Mouse (Mus musculus) lung, adult 2 months (tissue): ENCODE results near the gene Dnah10. TPM values are rescaled to one million over a fixed set of nuclear protein-coding genes. Genes with fewer than 3 reads are reported as not detected.

Source experiments
- DNase-seq: peaks from one replicate; pipeline ENCODE4 v3.0.0; 2022
- H3K4me1 ChIP-seq: fragments of 200-500 bp; 2 replicates; pipeline ENCODE4 v1.6.1; 2011; ENCODE audit warnings: low read length; ENCODE audit not compliant: control insufficient read depth, insufficient read depth
- H3K4me3 ChIP-seq: fragments of 200-500 bp; replicated peaks from 2 replicates; pipeline ENCODE3; 2011; ENCODE audit warnings: low read depth, mild to moderate bottlenecking, control low read depth, low read length; ENCODE audit errors: extremely low read depth
- CTCF ChIP-seq: fragments of 200-500 bp; IDR thresholded peaks from 2 replicates; pipeline ENCODE4 v1.5.1; 2011; ENCODE audit warnings: mild to moderate bottlenecking, low read length, control low read depth; ENCODE audit not compliant: insufficient read depth
- POLR2A ChIP-seq: fragments of 200-500 bp; IDR thresholded peaks from 2 replicates; pipeline ENCODE4 v1.6.1; 2011; ENCODE audit warnings: low read depth, mild to moderate bottlenecking, control low read depth, low read length, borderline replicate concordance; ENCODE audit errors: extremely low read depth
- WGBS: fragments of 180-500 bp; shearing (Covaris S2); methylation state at CpG from one replicate; pipeline ENCODE4 v1.1.7; 2018; 5-methylcytosine and 5-hydroxymethylcytosine counted together
- polyA plus RNA-seq: library from polyadenylated mRNA; depleted of rRNA; stranded (reverse); fragments of >200 nt; gene quantifications from 2 replicates; pipeline ENCODE4 v1.2.3, GENCODE M21; 2012

The Dnah10 gene
- polyA plus RNA-seq, 1 experiment: 6.5 TPM

GRCm38 (mm10) chr5:124809708-124810366 is 85.0 kb downstream of the Dnah10 start:
- DNase-seq: peak; percentile 14
- no peak overlapping the region for H3K4me3 ChIP-seq
- WGBS: 57% methylated on average over 4 of the region's 4 CpGs
- no peaks in the 10 kb centered on the region for H3K4me1 ChIP-seq
- TF ChIP-seq CTCF (no peak), POLR2A (no peak)

DNA sequence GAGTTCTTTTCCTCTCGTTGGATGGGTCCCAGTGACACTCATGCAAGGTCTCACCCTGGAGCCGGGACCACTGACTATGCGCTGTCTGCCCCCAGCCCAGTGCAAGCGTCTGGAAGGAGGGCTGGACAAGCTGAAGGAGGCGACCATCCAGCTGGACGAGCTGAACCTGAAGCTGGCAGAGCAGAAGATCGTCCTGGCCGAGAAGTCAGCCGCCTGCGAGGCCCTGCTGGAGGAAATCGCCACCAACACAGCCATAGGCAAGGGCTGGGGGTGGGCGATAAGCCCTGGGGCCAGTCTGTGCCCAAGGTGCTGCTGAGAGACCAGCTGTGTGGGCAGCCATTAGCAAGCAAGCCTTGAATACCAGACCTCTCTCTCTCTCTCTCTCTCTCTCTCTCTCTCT is 87.6 kb downstream of the Dnah10 start:
- no peak for TF ChIP-seq POLR2A
- no peak for TF ChIP-seq CTCF
- 77% methylated on average over 12 of the region's 12 CpGs for WGBS
- no peak for DNase-seq
- Histone ChIP-seq H3K4me3 (no peak overlapping the region), H3K4me1 (no peaks in the 10 kb centered on the region)

GRCm38 (mm10) chr5:124814797-124815196 is 89.9 kb downstream of the Dnah10 start:
- DNase-seq: no peak
- WGBS: 45% methylated on average over 5 of the region's 5 CpGs
- TF ChIP-seq CTCF: no peak
- no peak for TF ChIP-seq POLR2A
- Histone ChIP-seq H3K4me3 (no peak overlapping the region), H3K4me1 (no peaks in the 10 kb centered on the region)

- no peak for DNase-seq
- TF ChIP-seq POLR2A (no peak), CTCF (no peak)
- Histone ChIP-seq H3K4me3 (no peak overlapping the region), H3K4me1 (no peaks in the 10 kb centered on the region)
- 69% methylated on average over 15 of the region's 15 CpGs for WGBS
These were observed 92.2 kb downstream of the Dnah10 start for GRCm38 (mm10) chr5:124817050-124817449.

DNA sequence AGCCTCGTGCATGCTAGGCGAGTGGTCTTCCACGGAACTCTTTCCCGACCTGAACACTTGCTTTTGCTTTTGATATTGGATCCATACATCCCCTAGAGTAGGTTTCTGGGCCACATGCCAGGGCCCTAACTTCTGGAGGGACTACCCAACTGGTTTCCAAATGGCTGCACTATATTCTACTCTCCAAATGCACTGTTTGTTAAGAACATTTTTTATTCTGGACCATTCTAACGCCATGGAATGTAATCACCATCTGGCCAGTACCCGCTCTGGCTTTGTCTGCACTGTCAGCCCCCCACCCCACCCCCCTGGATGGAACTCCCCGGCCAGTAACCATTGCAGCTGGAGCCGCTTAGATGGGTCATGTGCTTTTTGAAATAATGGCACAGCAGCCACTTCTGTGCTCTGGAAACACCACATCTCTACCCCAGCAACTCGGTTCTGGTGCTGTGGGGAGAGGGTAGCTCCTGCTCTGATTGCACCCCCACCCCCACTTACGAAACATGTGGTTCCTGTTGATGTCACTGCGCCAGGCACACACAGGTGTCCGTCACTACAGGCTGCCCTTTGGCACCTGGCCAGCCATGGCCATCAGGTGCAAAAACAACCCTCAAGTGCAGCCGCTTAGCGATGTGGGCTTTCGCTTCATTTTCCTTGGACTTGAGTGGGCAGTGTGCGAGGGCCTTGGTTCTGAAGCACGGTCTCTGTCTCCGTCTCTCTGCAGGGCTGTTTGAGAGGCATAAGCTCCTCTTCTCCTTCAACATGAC is 97.4 kb downstream of the Dnah10 start:
- 66% methylated on average over 18 of the region's 18 CpGs for WGBS
- TF ChIP-seq CTCF (no peak), POLR2A (no peak)
- DNase-seq: no peak
- H3K4me3 ChIP-seq: no peak overlapping the region
- no peaks in the 10 kb centered on the region for H3K4me1 ChIP-seq

DNA sequence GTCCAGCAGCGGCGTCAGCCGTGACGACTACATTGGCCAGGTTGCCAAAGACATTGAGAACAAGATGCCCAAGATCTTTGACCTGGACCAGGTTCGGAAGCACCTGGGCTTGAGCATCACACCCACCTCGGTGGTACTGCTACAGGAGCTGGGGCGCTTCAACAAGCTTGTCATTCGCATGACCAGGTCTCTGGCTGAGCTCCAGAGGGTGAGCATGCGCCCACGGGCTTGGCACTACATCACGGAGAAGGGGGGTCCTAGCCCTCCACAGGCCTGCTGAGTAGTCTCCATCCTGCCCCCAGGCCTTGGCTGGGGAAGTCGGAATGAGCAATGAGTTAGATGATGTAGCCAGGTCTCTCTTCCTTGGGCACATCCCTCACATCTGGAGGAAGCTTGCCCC is 105.4 kb downstream of the Dnah10 start:
- Histone ChIP-seq H3K4me1 (no peaks in the 10 kb centered on the region), H3K4me3 (no peak overlapping the region)
- no peak for DNase-seq
- 90% methylated on average over 12 of the region's 12 CpGs for whole genome bisulfite sequencing
- no peak for TF ChIP-seq CTCF
- no peak for TF ChIP-seq POLR2A

DNA sequence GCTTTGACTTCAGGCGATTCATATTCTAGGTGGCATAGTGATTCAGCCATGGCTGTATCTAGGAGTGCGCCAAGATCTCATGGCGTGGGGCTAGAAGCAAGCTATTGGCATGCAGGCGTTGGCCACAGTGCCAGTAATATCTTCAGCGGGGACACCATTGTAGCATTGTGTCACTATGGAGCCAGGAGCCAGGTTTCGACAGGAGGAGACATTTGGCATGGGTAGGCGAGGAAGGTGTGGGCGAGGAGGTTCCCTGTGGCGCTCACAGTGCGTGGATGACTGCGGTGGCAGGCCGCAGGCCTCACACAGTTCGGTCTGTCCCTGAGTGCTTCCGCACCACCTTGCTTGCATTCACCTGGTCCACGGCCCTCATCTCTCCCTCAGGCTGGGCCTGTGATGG is 110.3 kb downstream of the Dnah10 start:
- WGBS: 96% methylated on average over 15 of the region's 15 CpGs
- no peak for DNase-seq
- Histone ChIP-seq H3K4me1 (no peaks in the 10 kb centered on the region), H3K4me3 (no peak overlapping the region)
- TF ChIP-seq POLR2A: no peak
- no peak for TF ChIP-seq CTCF

GRCm38 (mm10) chr5:124836075-124836474 is 111.2 kb downstream of the Dnah10 start:
- TF ChIP-seq CTCF: no peak
- TF ChIP-seq POLR2A: no peak
- DNase-seq: no peak
- Histone ChIP-seq H3K4me3 (no peak overlapping the region), H3K4me1 (no peaks in the 10 kb centered on the region)
- WGBS: 85% methylated on average over 10 of the region's 10 CpGs

DNA sequence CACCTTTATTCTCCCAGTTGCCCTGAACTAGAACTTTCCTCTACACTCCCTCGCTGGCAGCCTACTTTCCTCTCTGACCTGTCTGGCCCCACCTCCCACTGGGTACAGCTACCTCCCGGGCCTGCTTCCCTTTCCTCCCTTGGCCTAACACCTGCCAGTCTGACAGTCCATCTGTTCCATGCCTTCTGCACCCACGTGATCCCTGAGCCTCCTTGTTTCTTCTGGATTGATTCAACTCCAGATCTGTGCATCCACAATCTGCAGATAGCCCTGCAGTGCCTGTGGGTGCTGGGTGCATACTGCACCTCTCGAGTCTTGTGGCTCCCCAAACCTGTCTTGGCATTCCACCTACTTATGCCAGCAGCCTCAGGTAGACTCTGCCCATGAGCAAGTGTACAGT is 111.7 kb downstream of the Dnah10 start:
- TF ChIP-seq POLR2A (no peak), CTCF (no peak)
- no peak for DNase-seq
- 56% methylated on average over 4 of the region's 4 CpGs for WGBS

GRCm38 (mm10) chr5:124840202-124840601 is 115.3 kb downstream of the Dnah10 start:
- DNase-seq: no peak
- WGBS: 63% methylated on average over 7 of the region's 7 CpGs
- H3K4me3 ChIP-seq: no peak overlapping the region
- H3K4me1 ChIP-seq: no peaks in the 10 kb centered on the region
- TF ChIP-seq CTCF (no peak), POLR2A (no peak)

More for the DNA sequence above, 111.7 kb downstream of the Dnah10 start:
- Histone ChIP-seq H3K4me3 (no peak overlapping the region), H3K4me1 (no peaks in the 10 kb centered on the region)
